Mouse (Mus musculus) myocyte (in vitro differentiated cells): ENCODE results near the gene Bend7.

Source experiments
- CEBPB ChIP-seq: IDR thresholded peaks from 2 replicates; pipeline ENCODE4 v1.6.1; 2011; ENCODE audit warnings: mild to moderate bottlenecking, moderate library complexity; ENCODE audit not compliant: poor library complexity, insufficient read depth, severe bottlenecking
- E2F4 ChIP-seq: IDR thresholded peaks from one replicate; pipeline ENCODE4 v1.6.1; 2011; ENCODE audit warnings: mild to moderate bottlenecking, control low read depth, moderate library complexity; ENCODE audit not compliant: insufficient read depth
- MAX ChIP-seq: IDR thresholded peaks from one replicate; pipeline ENCODE4 v1.6.1; 2011; ENCODE audit warnings: low read depth, mild to moderate bottlenecking, control low read depth
- MYOD1 ChIP-seq, 3 experiments: IDR thresholded peaks; one replicate each; pipeline ENCODE4 v1.6.1; 2011; ENCODE audit warnings: control low read depth in 2 of 3, low read depth in 2 of 3, mild to moderate bottlenecking in 2 of 3, moderate library complexity in 1 of 3; ENCODE audit not compliant: insufficient read length in 2 of 3, control insufficient read depth in 1 of 3
- POLR2A ChIP-seq: IDR thresholded peaks from one replicate; pipeline ENCODE4 v1.6.1; 2011; ENCODE audit warnings: low read depth, mild to moderate bottlenecking, control low read depth, moderate library complexity; ENCODE audit not compliant: insufficient read length
- REST ChIP-seq: IDR thresholded peaks from one replicate; pipeline ENCODE4 v1.6.1; 2011; ENCODE audit warnings: mild to moderate bottlenecking, control low read depth, moderate library complexity; ENCODE audit not compliant: insufficient read depth, insufficient read length
- SRF ChIP-seq: IDR thresholded peaks from one replicate; pipeline ENCODE4 v1.6.1; 2011; ENCODE audit warnings: low read depth; ENCODE audit not compliant: control insufficient read depth, insufficient read length
- TCF12 ChIP-seq: IDR thresholded peaks from one replicate; pipeline ENCODE4 v1.6.1; 2011; ENCODE audit warnings: mild to moderate bottlenecking, control low read depth; ENCODE audit not compliant: poor library complexity, insufficient read depth, severe bottlenecking
- TCF3 ChIP-seq: IDR thresholded peaks from one replicate; pipeline ENCODE4 v1.6.1; 2011; ENCODE audit warnings: low read depth, control low read depth; ENCODE audit not compliant: insufficient read length
- USF1 ChIP-seq: IDR thresholded peaks from one replicate; pipeline ENCODE4 v1.6.1; 2011; ENCODE audit warnings: low read depth, mild to moderate bottlenecking, control low read depth, moderate library complexity

DNA sequence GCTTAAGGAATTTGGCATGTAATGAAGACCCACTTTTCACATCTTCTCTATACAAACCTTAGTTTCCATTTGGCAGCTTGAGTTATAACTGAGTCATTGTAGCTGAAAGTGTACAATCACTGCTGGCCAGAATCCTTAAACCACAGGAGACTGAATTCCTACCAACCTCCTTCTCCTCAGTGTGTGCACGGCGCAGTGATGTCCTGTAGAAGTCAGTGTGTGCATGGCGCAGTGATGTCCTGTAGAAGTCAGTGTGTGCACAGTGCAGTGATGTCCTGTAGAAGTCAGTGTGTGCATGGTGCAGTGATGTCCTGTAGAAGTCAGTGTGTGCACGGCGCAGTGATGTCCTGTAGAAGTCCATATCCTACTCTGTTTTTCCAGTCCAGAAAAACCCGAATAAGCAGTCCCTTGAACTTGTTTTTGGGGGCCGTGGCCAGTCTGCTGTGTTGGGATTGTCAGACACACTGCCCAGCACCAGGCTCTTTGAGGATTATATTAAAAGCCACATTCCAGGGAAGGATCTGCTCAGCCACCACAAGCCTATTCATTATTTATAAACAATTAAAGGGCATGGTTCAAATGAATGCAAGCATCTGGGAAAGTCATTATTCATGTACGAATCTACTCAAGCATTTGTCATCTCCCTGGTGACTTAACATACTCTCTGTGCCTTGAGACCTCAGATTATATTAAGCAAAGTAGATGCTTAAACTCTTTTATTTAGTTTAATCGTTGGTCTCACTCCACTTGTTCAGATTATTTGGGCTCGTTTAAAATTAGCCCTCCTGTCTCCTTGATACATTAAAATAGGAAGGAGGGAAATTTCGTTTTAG lies 65.4 kb downstream of the Bend7 start:
- TF ChIP-seq REST (no peak), POLR2A (no peak), MYOD1 (IDR thresholded peaks at IDR 0.05; ENCODE audit: control insufficient read depth in 1 of 3, insufficient read length in 2 of 3, low read depth in 2 of 3) (no peak), TCF12 (no peak), MAX (no peak), E2F4 (no peak), SRF (no peak), USF1 (no peak), CEBPB (no peak), TCF3 (no peak)
